Mouse (Mus musculus) neural tube, embryonic 11.5 days (tissue): ENCODE measurements at regions not wholly inside any gene's neighbourhood (a gene's known extent, or its start where the extent isn't known, plus 50 kb on each side); places are given as distances from the start of the nearest gene placed in this dataset.

Source experiments
- ATAC-seq: fragments of 200-750 bp; cut with Nextera tagmentation; 2 replicates; pipeline ENCODE4 v1.8.0; 2017; ENCODE audit warnings: moderate number of reproducible peaks, mild to moderate bottlenecking, moderate TSS enrichment, moderate library complexity; ENCODE audit not compliant: insufficient read depth, low FRiP score, low TSS enrichment
- DNase-seq: peaks from one replicate; pipeline ENCODE4 v3.0.0-alpha.2; 2015; ENCODE audit warnings: low spot score
- H3K27ac ChIP-seq: fragments of 300-500 bp; sonication (generic); 2 replicates; pipeline ENCODE4 v1.5.1; 2014; ENCODE audit warnings: low read depth, mild to moderate bottlenecking, low read length
- H3K27me3 ChIP-seq: fragments of 300-500 bp; sonication (generic); 2 replicates; pipeline ENCODE4 v1.6.1; 2014; ENCODE audit warnings: mild to moderate bottlenecking, low read length, mixed read lengths; ENCODE audit not compliant: control insufficient read depth, insufficient read depth
- H3K36me3 ChIP-seq: fragments of 300-500 bp; sonication (generic); 2 replicates; pipeline ENCODE4 v1.6.1; 2014; ENCODE audit warnings: mild to moderate bottlenecking, low read length, moderate library complexity, mixed read lengths; ENCODE audit not compliant: control insufficient read depth, insufficient read depth
- H3K4me1 ChIP-seq: fragments of 300-500 bp; sonication (generic); 2 replicates; pipeline ENCODE4 v1.6.1; 2014; ENCODE audit warnings: low read length, mixed read lengths; ENCODE audit not compliant: control insufficient read depth, insufficient read depth
- H3K4me2 ChIP-seq: fragments of 300-500 bp; sonication (generic); 2 replicates; pipeline ENCODE4 v1.6.1; 2014; ENCODE audit warnings: low read depth, mild to moderate bottlenecking, moderate library complexity
- H3K4me3 ChIP-seq: fragments of 300-500 bp; sonication (generic); 2 replicates; pipeline ENCODE4 v1.5.1; 2014; ENCODE audit warnings: low read depth, low read length
- H3K9ac ChIP-seq: fragments of 300-500 bp; sonication (generic); 2 replicates; pipeline ENCODE4 v1.6.1; 2014; ENCODE audit warnings: mild to moderate bottlenecking, low read length
- H3K9me3 ChIP-seq: fragments of 300-500 bp; sonication (generic); 2 replicates; pipeline ENCODE4 v1.6.1; 2016; ENCODE audit warnings: low read length; ENCODE audit not compliant: control insufficient read depth
- WGBS: fragments of 180-500 bp; shearing (Covaris S2); extraction: QIAGEN DNeasy Blood & Tissue Kit; methylation state at CpG from one replicate; pipeline ENCODE4 v1.1.7; 2014; 5-methylcytosine and 5-hydroxymethylcytosine counted together

DNA sequence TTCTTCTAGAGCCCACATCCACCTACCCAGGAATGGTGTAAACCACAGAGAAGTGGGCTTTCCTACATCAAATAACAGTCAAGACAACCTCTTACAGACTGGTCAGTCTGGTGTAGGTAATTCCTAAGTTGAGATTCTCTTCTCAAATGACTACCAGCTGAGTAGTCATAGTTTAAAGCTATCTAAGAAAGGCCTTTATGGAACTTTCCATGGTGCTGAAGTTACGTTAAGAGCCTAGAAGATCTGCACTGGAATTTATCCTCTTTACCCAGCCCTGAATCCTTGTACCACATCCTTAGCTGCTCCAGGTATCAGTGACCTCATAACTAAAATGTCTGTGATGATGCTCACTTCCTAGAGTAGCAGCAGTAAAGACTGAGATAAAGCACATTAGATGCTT lies 385.2 kb downstream of the 1810013L24Rik start:
- ATAC-seq, result no peak
- Histone ChIP-seq H3K9ac (no peak overlapping the region), H3K27ac (no peak overlapping the region), H3K4me2 (no peak overlapping the region), H3K4me3 (no peak overlapping the region), H3K36me3 (no peaks in the 10 kb centered on the region), H3K27me3 (no peaks in the 10 kb centered on the region), H3K4me1 (no peaks in the 10 kb centered on the region), H3K9me3 (no peaks in the 10 kb centered on the region)
- no peak for DNase-seq
- 78% methylated on average over 1 of the region's 1 CpGs for WGBS

DNA sequence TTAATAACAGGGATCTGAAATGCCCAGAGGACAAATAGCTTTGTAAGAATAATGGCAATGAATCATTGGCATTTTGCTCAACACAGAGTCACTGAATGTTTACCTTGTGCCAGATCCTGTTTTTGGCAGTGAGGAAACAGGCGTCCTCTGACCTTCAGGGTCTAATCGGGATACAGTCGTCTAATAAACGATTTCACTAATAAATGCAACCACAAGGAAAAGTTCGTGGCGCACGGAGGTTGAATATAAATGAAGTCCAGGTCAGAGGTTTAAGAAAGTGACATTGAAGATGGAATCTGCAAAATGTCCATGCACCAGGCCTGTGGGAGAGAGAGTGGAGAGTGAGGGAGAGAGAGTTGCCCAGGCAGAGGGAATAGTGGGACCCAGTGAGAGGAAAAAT lies 387.5 kb downstream of the 1810013L24Rik start:
- Histone ChIP-seq H3K4me1 (no peaks in the 10 kb centered on the region), H3K4me2 (no peak overlapping the region), H3K27ac (no peak overlapping the region), H3K27me3 (no peaks in the 10 kb centered on the region), H3K4me3 (no peak overlapping the region), H3K9me3 (no peaks in the 10 kb centered on the region), H3K9ac (no peak overlapping the region), H3K36me3 (no peaks in the 10 kb centered on the region)
- 87% methylated on average over 7 of the region's 7 CpGs for WGBS
- ATAC-seq (no peak), DNase-seq (no peak)

- no peaks in the 10 kb centered on the region for H3K4me1 ChIP-seq
- H3K27me3 ChIP-seq, result no peaks in the 10 kb centered on the region
- H3K36me3 ChIP-seq, result no peaks in the 10 kb centered on the region
- no peak overlapping the region for H3K27ac ChIP-seq
- DNase-seq (no peak), ATAC-seq (no peak)
- no peak overlapping the region for H3K4me3 ChIP-seq
- H3K4me2 ChIP-seq, result no peak overlapping the region
- H3K9ac ChIP-seq, result no peak overlapping the region
- H3K9me3 ChIP-seq, result no peaks in the 10 kb centered on the region
Measured at GRCm38 (mm10) chr16:9230178-9230577, 400.3 kb downstream of the 1810013L24Rik start.

DNA sequence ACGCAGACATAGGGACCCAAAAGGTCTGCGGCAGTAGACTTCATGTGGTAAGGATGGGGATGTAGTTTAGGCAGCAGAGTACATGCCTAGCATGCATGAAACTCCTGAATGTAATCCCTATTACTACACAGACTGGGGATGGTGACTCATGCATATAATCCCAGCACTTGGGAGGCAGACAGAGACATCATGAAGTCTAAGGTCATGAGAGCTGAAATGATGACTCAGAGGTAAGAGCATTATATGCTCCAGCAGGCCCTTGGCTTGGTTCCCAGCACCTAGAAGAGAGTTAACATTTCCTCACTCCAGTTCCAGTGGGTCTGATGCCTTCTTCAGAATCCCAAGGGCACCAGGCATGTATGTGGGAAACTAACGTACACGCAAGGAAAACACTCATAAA lies 412.2 kb downstream of the 1810013L24Rik start:
- no peaks in the 10 kb centered on the region for H3K36me3 ChIP-seq
- no peaks in the 10 kb centered on the region for H3K4me1 ChIP-seq
- ATAC-seq (no peak), DNase-seq (no peak)
- no peaks in the 10 kb centered on the region for H3K27me3 ChIP-seq
- H3K9ac ChIP-seq, result no peak overlapping the region
- no peak overlapping the region for H3K4me2 ChIP-seq
- no peaks in the 10 kb centered on the region for H3K9me3 ChIP-seq
- no peak overlapping the region for H3K27ac ChIP-seq
- WGBS, result 98% methylated on average over 4 of the region's 4 CpGs
- no peak overlapping the region for H3K4me3 ChIP-seq

DNA sequence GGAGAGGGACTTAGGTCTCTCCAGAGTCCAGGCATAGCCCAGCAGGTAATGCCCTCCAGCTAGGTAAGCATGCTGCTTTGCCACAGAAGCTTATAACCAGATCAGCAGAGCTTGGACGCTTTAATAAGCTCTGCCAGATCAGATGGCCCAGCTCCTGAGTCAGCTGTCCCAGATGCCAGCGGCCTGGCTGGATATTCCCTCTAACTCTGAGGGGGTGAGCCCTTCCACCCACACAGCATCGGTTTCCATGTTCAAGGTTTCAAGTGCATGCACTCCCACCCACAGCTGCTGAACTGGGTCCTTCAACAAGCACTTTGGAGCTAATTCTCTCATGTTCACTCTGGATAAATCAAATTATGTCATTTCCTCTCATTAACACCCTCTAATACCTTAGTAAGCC lies 417.3 kb downstream of the 1810013L24Rik start:
- ATAC-seq (no peak), DNase-seq (no peak)
- Histone ChIP-seq H3K9me3 (no peaks in the 10 kb centered on the region), H3K36me3 (no peaks in the 10 kb centered on the region), H3K9ac (no peak overlapping the region), H3K4me3 (no peak overlapping the region), H3K27ac (no peak overlapping the region), H3K4me1 (no peaks in the 10 kb centered on the region), H3K27me3 (no peaks in the 10 kb centered on the region), H3K4me2 (no peak overlapping the region)
- WGBS, result 81% methylated on average over 3 of the region's 3 CpGs

- no peak overlapping the region for H3K9ac ChIP-seq
- DNase-seq, result no peak
- H3K27me3 ChIP-seq, result no peaks in the 10 kb centered on the region
- ATAC-seq, result no peak
- 92% methylated on average over 1 of the region's 1 CpGs for WGBS
- H3K36me3 ChIP-seq, result no peaks in the 10 kb centered on the region
- H3K27ac ChIP-seq, result no peak overlapping the region
- H3K4me1 ChIP-seq, result no peaks in the 10 kb centered on the region
- H3K9me3 ChIP-seq, result no peaks in the 10 kb centered on the region
- no peak overlapping the region for H3K4me2 ChIP-seq
- no peak overlapping the region for H3K4me3 ChIP-seq
Measured at GRCm38 (mm10) chr16:9253054-9253453, 423.2 kb downstream of the 1810013L24Rik start.

DNA sequence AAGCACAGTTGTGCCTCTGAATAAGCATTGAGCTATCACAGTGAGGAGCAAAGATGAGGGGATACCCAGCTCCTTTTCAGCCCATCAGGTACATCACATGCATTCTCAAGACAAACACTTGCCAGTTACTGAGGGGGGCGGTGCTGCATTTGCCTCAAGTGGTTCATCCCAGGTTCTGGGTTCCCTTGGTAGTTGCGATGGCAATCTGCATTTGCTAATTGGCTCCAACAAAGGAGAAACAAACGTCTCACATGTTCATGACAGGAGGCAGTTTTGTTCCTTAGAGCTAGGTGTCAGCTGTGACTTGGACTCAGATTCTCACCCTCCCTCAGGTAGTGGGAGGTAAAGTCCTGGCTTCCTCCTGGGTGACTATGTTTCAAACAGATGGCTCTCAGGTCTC lies 425.5 kb downstream of the 1810013L24Rik start:
- WGBS, result 49% methylated on average over 3 of the region's 3 CpGs
- Histone ChIP-seq H3K27me3 (no peaks in the 10 kb centered on the region), H3K36me3 (no peaks in the 10 kb centered on the region), H3K9ac (no peak overlapping the region), H3K27ac (no peak overlapping the region), H3K9me3 (no peaks in the 10 kb centered on the region), H3K4me3 (no peak overlapping the region), H3K4me2 (no peak overlapping the region), H3K4me1 (no peaks in the 10 kb centered on the region)
- DNase-seq (no peak), ATAC-seq (no peak)

- H3K4me1 ChIP-seq, result no peaks in the 10 kb centered on the region
- no peak overlapping the region for H3K27ac ChIP-seq
- no peaks in the 10 kb centered on the region for H3K9me3 ChIP-seq
- DNase-seq (no peak), ATAC-seq (no peak)
- H3K27me3 ChIP-seq, result no peaks in the 10 kb centered on the region
- no peak overlapping the region for H3K9ac ChIP-seq
- H3K4me3 ChIP-seq, result no peak overlapping the region
- H3K4me2 ChIP-seq, result no peak overlapping the region
- H3K36me3 ChIP-seq, result no peaks in the 10 kb centered on the region
- 80% methylated on average over 3 of the region's 3 CpGs for WGBS
Measured at GRCm38 (mm10) chr16:9260966-9261365, 431.1 kb downstream of the 1810013L24Rik start.

DNA sequence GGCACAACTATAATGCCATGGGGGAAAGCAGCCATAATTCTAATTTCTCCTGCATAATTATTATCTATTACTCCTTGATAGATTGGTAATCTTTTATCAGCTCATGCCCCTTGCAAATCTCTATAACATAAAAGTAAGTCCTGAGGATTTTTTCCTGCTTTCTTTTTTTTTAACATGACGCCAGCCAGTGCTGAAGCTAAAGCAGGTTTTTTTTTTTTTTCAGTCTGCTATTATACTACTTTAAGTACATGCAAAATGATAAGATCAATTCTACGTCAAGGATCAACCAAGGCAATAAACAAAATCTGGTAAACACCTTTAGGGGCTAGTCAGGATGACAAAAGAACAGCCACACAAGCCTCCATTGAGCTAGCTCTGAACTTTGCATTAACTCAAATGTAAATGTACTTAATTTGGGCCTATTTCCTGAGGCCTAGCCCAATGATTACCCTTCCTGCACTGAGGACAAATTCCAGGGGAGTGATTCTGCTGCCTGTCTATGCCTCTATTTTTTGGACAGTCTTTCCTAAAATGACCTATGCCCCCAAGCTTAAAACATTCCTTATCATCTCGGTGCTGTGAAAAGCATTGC lies 434.8 kb downstream of the 1810013L24Rik start:
- Histone ChIP-seq H3K4me1 (no peaks in the 10 kb centered on the region), H3K4me3 (no peak overlapping the region), H3K36me3 (no peaks in the 10 kb centered on the region), H3K9me3 (no peaks in the 10 kb centered on the region), H3K4me2 (no peak overlapping the region), H3K27ac (no peak overlapping the region), H3K27me3 (no peaks in the 10 kb centered on the region), H3K9ac (no peak overlapping the region)
- WGBS, result 44% methylated on average over 3 of the region's 3 CpGs
- no peak for DNase-seq
- no peak for ATAC-seq
